Mouse (Mus musculus) thymus, postnatal 25 days (tissue): Measurements from ENCODE around the gene Fgfr2.
A peak's percentile ranks its signal among the peaks of the same experiment; 100 is the strongest.

Experiments used
- DNase-seq: peaks from one replicate; pipeline ENCODE4 v3.0.0; 2022

Gene Fgfr2

DNA sequence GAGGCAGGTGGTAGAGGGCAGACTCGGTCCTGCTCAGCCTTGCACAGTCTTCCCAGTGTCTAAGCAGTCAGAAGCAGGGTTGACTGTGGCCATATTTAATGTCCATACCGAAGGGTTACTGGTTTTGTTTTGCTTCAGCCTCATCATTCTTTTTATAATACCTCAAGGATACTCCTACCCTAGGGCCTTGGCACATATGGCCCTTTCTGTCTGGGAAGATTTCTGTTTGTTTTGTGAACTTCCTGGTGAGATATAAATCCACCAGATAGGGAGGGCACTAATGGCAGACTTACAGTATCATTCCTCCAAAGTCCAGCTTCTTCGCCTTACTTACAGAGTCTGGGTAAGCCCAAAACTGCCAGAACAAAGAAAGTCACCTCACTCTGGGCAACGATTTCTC is 2395.6 kb downstream of the Fgfr2 start:
- DNase-seq: no peak

DNA sequence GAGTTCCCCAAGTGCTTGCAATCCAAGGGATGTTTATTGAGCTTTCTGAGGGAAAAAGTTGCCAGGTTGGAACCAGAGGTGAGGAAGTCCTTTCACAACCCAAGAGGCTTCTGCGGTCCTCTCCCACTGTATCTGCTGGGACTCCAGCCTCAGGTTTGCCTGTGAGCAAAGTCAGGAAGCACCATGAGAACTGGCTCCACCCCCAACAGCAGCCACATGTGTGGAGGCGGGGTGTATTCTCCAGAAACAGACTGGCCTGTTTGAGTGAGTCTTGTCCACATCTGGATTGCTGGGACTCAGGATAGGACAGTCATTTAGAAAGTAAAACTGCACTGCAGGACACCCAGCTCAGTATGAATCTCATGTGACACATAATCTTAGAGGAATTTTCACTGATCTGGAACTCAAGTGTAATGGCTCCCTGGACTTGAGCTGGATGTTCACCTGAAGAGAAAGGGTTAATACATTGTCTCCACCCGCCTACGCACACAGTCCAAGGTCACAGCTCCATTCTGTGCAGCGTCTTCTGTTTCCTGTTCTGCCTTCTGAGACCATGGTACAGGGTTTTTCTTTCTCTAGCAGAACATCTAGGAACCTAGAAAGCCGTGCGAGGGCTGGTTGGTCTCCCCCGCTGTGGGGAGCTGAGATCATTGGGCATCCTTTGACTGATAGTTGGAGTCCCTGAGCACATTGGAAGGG is 2396.3 kb downstream of the Fgfr2 start:
- DNase-seq: peak; percentile 8

DNA sequence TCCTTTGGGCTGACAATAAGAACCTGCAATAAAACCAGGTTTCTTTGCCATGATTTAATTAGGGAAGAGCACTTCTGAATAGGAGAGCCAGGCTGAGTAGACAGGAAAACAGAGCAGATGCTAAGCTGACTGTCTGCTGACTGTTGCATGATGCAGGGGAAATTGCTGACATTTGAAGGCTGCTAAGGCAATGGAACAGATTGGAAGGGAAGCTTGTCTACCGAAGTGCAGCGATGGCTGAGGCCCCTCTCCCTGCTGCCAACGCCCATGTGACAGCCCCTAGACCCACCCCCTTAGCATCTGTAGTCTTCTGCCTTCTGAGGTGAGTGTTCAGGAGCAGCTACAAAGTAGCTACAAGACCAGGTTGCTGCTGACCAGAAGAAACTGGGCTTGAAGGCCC is 2397.0 kb downstream of the Fgfr2 start:
- no peak for DNase-seq

DNA sequence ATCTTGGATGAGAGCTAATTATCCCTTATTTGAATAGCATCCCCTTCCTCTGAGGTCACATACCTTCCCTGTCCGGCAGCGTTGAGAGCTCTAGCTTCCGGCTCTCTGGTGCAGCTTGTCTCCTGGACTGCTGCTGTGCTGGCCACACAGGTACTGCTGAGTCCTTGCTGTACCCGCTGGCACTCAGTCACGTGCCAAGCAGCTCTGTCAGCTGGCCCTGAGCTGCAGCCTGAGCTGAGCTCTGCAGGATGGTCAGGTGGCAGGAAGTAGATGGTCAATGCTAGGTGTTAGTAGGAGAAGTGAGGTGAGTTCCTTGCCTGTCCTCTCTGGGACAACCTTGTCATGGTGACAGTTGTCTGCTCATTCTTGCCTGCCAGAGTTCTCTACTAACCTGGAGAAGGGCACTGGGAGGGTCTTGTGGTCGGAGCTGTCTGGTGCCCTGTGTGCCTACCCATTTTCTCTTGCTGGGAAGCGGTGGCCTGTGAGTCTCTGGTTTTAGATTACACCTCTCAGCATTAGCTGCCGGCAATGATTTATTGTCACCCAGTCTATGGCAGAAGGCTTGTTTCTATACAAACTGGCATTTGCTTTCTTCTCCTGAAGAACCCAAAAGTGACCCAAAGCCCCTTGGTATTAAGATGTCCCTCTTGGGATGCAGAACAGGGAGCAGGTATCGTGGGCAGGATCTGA is 2402.4 kb downstream of the Fgfr2 start:
- no peak for DNase-seq

DNA sequence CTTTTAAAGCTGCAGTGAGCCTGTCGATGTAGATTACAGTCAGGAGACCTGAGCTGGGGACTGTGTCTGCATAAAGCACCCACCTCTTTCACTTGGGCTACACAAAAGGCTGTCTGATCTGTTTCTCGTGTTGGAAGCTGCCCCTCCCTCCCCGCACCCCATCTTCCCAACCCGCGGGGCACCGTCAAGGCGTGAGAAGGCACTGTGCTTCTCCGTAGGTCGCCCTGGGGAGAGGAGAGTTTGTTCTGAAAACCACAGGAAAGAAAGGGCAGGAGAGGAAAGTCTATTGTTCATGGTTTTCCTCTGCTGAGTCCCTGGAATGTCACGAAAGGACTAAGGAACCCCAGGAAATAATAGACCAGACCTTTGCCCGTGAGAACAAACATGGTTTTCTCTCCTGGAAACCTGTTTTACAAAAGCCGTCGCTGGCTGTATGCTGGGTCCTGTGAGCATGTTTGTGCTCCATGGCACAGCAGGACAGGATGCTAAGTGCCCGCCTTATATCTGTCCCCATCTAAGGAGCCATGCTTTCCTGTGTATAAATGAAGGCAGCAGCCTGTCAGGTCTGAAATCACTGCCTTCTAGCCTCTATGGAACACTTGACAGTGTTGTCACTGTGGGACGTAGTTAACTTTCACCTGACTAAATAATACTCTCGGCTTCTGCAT is 2403.1 kb downstream of the Fgfr2 start:
- no peak for DNase-seq

DNA sequence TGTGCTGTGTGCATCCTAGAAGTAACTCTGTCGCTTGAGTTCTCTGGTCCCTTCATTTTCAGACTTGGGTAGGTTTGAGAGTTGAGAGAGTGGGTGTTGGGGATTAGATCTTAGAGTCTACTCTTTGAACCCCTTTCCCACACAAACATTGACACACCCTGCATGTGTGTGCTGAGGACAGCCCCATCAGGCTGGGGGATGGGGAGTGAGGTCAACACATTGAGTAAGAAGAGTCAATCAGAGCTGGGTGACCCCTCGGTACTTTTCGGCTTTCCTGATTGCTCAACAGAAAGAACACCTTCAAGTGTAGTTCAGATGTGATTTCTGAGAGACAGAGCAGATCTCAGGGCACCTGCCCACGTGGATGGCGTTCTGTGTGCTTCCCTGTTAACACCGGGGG is 2406.2 kb downstream of the Fgfr2 start:
- DNase-seq: no peak

DNA sequence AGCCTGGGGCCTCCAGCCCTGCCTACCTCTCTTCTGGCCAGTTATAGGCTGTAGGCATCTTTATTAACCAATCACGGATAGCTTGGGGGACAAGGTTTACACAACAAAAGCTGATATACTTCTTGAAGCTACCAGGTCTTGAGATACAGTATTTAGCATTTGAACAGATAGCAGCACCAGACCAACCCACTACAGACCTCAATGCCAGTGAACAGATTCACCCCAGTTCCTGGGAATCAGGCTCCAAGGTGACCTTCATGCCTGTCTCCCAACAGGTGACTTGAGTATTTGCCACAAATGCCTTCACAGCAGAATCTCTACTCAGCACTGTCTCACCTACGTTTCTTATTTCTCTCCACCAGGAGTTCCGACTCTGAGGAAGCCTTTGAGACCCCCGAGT is 2406.8 kb downstream of the Fgfr2 start:
- no peak for DNase-seq

DNA sequence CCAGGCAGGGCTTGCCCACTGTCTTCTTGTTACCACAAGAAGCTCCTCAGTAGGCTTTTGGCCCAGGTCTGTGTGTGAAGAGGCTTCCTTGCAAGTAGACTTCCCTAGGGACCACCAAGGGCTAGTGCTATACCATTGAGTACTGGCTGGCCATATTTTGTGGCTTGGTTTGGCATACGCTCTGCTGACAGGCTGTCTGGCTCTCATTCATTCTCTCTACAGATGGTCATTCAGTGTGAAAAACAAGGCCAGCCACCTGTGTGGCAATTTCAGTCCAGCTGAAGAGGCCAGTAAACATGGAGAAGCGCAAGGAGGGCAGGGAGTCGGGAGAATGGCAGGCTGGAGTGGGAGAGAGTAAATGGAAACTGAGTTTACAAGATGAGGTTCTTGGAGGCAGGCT is 2407.7 kb downstream of the Fgfr2 start:
- no peak for DNase-seq

DNA sequence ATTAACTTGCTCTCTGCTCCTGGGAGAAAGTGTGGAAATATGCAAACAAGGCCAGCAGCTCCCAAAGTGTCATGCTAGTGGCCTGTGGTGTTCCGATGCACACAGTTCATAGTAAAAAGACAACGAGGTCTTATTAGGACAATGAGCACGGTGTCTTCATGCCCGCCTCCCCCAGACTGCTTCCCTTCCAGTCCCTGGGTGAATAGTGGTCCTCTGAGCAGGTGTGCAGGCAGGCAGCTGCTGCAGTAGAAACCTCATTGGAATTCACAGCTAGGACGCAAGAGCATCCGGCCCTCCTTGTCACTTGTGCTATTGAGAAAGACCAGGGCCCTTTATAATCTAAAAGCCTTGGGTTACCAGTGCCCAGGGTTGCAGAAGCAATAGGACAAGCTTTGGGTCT is 2409.8 kb downstream of the Fgfr2 start:
- no peak for DNase-seq

DNA sequence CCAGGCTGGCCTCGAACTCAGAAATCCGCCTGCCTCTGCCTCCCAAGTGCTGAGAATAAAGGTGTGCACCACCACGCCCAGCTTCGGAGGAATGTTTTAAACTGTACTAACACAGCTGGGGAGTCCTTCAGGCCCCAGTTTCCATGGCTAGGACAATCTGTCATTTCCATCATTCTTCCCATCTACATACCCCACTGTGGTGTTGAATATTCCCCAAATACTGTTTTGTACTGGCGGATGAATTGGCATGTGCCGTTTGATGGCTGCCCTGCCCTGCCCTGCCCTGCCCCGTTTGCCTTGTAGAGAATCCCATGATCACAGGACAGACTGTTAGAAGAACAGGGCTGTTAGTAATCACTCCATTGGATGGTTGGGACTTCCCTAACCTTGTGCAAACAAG is 2411.3 kb downstream of the Fgfr2 start:
- no peak for DNase-seq

DNA sequence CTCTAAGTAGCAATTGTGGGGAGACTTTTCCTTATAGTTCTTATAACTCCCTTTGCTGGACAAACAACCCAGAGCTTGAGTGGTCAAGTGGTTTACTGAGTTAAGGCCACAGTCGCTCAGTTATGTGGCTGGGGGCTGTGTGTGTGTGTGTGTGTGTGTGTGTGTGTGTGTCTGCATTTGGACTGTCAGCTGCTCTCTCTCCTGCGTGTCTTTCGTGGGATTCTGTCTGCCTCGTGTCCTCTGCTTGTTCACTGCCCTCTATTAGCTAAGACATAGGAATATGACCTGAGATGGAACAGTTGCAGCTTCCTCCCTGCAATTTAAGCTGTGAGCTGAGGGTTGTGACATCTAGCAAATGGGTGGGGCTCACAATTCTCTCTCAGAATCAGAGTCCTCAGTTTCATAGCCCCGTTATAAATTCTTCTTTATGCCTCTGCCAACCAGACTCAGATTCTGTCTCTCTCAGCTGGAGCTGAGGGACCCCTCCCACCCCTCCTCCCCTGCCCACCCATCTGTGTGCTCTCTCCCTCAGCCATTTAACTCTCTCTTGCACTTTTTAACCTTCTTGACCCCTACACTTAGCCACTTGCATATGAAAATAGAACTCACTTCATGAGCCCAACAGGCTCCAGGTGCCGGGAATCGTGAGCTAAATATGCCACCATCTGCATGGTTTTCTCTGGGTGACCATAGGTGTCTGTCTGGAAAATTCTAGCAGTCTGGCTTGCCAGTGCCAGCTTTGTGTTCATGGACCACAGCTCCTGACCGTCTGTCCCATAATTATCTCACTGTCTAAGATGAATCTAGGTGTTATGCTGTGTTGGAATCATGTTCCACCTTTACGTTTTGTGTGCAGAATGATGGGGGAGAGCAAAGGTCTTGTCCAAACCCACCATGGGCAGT is 2413.5 kb downstream of the Fgfr2 start:
- no peak for DNase-seq

DNA sequence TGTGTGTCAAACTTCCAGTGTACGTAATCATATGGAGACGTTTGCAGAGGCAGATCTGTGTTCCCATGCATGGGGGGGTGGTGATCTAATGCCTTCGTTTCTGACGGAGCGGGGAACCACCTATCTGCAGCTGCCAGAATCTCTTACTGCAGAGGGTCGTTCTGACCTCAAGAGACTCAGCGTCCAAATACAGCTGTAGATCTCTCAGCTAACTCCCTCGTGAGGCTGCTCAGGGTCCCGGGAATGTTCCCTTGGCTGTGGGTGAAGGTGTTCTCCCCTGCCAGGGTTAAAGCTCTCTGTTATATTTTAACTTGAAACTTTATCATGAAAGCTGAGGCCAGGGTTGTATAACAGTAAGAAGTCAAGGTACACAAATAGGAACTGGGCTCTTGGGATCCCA is 2414.2 kb downstream of the Fgfr2 start:
- DNase-seq: no peak

DNA sequence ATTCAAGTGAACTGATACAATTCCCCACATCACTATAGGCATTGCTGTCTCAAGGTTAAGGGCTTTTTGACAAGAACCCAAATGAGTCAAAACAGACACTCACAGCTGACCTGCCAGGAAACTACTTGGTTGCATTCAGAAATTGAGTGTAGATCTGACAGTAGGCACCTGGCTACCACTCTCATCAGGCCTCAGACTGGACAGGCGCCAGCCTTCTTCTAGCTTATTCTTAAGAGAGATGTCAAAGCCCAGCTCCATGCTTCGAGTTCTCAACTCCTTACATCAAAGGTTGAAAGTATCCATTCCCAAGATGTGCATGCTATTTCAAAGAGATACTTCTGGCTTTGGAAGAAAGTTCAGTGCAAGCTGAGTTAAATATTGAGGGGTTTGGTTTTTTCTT is 2417.9 kb downstream of the Fgfr2 start:
- DNase-seq: no peak

DNA sequence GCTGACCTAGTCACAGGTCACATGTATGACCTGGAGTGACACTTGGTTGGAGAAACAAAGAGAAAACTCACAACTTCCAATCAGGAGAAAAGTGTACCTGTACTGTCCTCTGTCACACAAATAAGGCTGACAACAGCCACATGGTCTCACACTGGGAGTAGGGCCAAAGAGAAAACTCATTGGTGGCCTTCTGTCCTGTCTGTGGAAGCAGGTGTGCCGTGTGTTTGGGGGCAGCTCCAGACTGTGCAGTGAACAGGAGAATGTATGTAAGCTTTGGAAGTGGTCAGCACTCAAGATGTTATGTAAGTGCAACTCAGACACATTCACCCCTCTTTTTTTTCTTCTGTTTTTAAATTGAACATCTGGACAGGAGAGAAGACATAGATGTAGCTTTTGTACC is 2421.8 kb downstream of the Fgfr2 start:
- no peak for DNase-seq

DNA sequence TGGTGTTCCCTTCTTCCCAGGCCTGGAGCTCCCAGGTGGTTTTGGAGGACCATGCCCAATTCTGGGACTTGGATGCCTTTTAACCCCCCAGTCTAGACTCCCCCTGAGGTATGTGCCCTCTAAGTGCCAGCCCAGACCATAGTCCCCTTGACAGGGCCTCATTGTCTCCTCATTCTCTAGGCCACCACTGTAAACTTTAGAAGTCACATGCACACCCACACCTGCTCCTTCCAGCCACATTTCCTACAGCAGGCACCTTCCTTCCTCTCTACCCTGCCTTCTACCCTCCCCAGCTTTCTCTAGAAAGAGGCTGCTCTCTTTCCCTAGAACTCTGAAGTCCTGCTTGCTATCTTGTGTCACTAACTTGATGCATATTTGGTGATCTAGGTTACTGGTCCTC is 2424.7 kb downstream of the Fgfr2 start:
- peak; percentile 19 for DNase-seq

DNA sequence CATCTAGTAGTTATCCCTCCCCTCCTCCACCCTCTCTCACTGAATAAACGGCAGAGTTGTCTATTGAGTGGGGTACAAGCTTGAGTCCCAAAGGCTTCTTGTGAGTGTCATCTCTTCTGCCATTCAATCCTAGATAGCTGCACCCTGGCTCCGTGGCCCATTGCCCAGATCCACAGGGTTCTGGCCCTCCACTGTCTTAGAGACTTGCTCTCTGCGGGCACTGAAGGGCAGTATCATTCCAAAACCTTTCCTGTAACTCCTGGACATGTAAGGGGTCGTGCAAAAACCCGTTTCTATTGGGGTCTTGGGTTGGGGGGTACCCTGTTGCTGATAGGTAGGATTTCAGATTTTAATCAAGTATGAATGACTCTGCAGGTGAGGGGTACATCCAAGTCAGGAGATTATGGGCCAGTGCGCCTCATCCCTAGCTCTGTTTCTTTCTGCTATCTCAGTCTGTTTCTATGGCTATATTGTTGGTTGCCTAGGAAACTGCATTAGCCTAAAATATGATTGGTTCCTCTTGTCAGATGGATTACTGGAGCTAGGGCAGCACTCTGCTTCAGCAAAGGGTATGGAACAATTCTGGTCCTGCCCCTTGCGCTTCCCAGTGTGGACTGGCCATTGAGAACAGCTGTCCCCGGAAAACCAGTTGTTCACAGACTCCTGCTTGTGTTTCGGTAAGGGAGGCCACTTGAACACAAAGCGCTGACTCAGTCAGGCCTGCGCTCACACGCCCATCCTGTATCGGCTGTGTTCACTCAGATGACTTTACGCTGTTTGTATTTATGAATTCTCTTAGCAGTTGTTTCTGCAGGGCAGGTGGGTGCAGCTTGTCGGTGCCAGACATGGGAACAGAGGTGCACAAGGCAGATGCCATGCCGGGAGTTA is 2426.6 kb downstream of the Fgfr2 start:
- DNase-seq: no peak

DNA sequence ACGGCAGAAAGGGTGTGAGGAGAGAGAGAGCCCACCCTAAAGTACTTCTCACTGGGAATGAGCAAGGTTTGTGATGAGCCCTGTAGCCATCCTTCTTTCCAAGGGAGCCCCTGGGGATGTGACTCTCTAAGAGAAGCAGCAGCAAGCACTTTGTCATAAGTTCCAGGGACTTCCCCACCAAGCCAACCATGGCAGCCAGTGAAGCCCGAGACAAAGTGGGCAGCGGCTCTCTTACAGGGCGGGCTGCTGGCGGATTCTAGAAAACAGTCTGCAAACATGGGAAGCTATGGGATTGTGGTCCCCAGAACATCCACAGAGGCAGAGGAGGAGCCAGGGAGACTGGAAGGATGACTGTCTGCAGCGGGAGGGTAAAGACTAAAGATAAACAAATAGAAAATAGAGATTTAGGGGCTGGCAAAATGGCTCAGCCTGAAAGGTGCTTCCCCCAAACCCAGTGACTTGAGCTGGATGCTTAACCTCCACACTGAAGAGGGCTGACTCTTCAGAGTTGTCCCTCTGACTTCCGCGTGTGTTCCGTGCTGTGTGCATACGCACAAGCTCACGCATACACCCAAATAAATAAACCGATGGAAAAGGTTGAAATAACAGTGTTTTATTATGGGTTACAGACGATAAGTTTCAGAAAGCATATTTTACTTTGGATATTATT is 2427.3 kb downstream of the Fgfr2 start:
- DNase-seq: no peak

DNA sequence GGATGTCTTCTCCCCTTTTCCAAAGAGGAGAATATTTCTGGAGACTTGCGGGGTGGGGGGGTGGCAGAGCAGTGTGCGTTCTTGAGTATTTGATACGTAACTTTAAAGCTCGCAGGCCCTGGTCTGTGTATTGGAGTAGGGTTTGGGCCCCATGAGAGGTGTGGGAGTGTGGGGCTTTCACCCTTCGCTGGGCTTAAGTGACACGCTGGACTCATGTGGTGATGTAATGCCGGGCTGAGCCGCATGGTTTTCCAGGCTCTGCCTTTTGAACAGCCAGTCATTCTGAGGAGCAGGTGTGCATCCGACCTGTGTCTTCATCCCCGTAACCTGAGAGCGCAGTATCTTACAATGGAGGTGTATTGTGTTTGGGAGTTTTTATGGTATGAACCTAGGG is 2429.4 kb downstream of the Fgfr2 start:
- no peak for DNase-seq

DNA sequence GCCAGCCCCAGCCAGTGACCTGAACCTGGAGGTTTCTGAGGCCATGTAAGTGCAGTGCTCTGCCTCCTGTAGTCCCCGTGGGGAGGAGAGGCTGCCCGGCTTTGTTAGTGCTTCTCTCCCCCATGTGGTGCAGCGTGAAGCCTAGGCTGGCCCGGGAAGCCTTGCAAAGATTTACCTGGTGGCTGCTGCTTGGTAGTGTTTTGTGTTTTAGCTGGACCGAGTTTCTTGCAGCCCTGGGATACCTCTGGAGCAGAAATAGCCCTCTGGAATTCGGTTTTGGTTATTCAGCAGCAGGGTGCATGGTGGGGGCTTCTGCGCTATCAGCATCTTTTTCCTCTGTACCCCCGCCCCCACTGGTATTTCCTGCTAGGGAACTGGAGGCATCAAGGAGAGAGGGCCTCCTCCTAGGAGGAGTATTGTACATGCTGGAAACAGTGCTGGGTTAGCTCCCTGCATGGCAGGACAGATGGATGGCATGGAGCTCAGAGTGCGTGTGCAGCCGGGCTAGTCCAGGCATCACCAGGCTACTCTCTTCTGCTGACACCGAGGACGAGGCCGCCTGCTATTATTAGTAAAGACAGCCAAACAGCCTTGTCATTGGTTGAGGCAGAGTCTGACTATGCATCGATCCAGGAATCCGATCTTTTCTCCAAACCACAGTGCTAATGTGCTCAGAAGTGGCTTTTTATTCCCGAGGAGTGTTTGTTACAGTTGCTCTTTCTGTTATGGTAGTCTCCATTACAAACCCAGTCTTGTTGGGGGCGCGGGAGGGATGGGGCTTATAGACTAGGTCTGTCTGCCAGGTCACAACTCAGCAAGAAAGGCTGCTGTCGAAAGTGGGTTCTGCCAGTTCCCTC is 2430.0 kb downstream of the Fgfr2 start:
- peak; percentile 62 for DNase-seq

DNA sequence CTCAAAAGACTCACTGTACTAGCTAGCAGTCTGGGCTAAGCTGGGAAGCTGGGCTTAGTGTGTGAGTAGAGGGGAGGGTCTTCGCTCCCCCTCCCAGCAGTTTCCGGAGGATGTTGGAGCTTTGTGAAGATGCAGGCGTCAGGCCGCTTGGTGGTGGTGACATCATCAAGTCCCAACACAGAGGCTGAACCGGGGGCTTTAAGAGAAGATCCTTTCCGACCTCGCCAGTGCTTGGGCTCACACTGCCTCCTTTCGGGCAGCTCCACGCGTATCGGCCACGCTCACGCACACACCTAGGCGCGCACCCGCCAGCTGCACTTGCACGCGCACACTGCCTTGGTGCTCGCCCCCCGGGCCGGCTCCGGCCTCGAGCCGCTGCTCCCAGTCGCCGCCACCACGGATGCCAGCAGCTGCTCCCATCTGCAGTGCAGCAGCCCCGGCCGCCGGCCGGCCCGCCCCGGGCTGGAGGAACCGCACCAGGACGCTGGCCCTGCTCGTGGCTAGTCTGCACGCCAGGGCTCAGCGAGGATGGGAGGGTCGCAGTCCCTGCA is 2430.7 kb downstream of the Fgfr2 start:
- peak; percentile 78 for DNase-seq
